Mouse (Mus musculus): ENCODE measurements at regions not wholly inside any gene's neighbourhood (a gene's known extent, or its start where the extent isn't known, plus 50 kb on each side); places are given as distances from the start of the nearest gene placed in this dataset.

- no peak for DNase-seq (ENCODE audit: low spot score)
Measured at GRCm38 (mm10) chr14:54185265-54185830, 68.6 kb downstream of the Dad1 start.

- no peak for DNase-seq (ENCODE audit: low spot score)
Measured at GRCm38 (mm10) chr14:54183873-54184272, 70.0 kb downstream of the Dad1 start.

DNA sequence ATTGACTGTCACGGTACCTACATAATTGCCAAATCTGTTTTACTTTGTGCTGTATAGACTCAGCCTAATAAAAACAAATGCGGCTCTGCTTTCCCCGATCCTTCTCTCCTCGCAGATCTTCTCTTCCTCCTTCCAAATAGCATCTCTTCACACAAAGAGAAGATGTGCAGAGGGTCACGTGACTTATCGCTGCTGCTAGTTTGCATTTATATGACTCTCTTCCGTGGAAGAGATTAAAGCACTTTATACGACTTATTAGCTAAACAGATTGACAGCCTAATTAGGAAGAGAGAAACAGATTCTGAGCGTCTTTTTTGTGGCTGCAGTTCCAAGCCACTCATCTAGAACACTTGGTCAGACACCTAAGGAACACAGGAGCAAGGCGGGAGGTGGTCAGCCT lies 71.1 kb downstream of the Dad1 start:
- DNase-seq (ENCODE audit: low spot score) = no peak

DNA sequence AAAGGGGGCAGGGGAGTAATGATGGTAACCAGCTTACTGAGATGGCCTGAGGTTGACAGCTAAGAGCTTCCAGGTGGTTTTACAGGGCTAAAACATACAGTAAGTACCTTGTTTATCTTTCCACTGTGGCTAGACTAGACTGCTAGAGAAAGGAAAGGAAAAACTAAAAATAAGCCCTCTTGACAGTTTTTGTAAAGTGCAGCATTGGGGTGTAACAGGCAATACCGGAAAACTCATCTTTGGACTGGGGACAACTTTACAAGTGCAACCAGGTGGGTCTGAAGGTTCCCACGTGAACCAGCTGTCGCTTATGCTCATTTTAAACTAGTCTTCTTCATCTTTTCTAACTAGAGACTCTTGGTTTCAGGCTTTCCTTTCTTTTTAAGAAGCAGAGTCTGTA lies 72.6 kb downstream of the Dad1 start:
- DNase-seq (ENCODE audit: low spot score) = no peak

DNA sequence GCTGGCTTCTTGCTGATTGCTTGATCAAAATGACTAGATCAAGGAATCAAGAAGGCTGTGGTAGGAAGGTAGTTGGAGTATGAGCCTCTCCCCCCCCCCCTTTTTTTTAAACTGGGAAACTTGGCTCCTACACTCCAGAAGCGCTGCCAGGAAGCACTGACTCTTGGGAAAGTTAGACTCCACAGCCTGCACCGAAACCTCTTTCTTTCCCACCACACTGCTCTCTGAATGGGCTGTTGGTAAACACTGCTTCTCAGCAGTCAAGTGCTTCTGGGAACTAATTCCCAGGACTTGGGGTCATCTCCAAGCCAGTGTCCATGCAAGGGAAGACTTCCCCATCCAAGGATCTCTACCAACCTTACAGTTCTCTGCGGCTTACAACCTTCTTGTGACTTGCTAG lies 73.2 kb downstream of the Dad1 start:
- no peak for DNase-seq (ENCODE audit: low spot score)

DNA sequence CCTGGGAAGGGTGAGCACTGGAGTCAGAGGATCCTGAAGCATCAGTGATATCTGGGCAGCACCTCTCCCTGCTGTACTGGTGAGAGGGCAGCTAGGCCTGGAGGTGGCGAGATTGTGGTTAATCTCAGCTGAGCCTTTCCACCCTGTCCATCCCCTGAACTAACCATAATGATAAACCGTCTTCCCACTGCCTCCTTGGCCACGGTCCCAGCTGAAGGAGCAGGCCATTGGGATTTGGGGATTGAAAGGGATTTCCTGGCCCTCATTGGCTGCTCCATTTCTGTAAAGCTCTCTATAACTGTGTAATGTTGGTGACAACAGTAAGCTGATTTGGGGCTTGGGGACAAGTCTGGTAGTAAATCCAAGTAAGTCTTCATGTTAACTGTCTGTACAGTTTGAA lies 73.6 kb downstream of the Dad1 start:
- no peak for DNase-seq (ENCODE audit: low spot score)

DNA sequence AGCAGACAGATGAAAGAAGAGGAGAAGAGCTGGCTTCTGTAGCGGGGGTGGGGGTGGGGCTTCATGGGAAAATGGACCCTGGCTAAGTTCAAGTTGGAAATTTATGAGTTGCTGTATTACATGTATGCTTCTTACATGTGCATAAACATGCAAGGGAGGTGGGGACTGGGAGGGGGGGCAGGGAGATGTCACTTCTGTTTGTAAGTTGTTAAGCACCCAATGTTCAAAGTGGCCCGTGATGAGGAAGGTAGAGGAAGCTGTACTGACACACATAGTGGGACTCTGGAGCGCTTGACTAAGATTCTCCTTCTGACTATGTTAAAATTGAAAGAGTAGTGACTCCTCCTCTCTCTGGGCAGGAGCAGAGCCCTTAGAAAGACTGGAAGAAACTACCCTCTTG lies 75.0 kb downstream of the Dad1 start:
- no peak for DNase-seq (ENCODE audit: low spot score)

- DNase-seq (ENCODE audit: low spot score) = no peak
Measured at GRCm38 (mm10) chr14:54176469-54176868, 77.4 kb downstream of the Dad1 start.

- DNase-seq (ENCODE audit: low spot score) = no peak
Measured at GRCm38 (mm10) chr14:54175476-54175875, 78.4 kb downstream of the Dad1 start.

- DNase-seq (ENCODE audit: low spot score) = no peak
Measured at GRCm38 (mm10) chr14:54173316-54173715, 80.6 kb downstream of the Dad1 start.

DNA sequence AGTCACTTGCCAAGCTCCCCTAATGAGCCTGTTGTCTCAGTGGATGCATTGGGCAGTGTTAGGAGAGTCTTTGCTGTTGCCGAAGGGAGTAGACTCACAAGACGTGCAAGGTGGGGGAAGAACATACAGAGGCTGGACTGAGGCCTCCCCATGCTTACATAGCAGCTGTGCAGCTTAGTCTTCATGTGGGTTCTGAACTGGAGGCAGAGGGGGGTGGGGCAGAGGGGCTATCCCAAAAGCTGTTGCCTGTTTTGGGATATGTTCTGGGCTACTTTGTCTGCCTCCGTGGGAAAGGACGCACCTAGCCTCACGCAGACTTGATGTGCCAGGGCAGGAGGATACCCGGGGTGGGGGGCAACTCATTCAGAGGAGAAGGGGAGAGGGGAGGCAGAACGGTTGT lies 84.7 kb downstream of the Dad1 start:
- no peak for DNase-seq (ENCODE audit: low spot score)

- no peak for DNase-seq (ENCODE audit: low spot score)
Measured at GRCm38 (mm10) chr14:54168414-54168931, 85.4 kb downstream of the Dad1 start.

DNA sequence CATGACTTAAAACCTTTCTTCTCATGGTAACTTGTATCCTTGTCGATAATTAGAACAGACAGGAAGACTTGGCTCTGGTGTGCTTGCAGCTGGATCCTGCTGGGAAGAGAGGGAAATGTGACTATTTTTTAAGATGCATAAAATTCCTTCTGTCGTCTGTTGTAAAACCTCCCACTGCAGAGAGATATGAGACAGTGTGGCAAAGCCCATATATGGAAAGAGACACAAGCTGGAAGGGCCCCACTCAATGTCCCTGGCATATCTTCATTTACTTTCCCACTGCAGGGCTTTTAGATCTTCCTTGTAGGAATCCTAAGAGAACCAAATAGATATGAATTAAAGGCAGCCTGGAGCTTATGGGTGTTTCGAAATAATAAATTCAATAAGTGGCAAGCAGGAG lies 87.8 kb downstream of the Dad1 start:
- DNase-seq (ENCODE audit: low spot score) = no peak

- no peak for DNase-seq (ENCODE audit: low spot score)
Measured at GRCm38 (mm10) chr14:54164874-54165273, 89.0 kb downstream of the Dad1 start.

DNA sequence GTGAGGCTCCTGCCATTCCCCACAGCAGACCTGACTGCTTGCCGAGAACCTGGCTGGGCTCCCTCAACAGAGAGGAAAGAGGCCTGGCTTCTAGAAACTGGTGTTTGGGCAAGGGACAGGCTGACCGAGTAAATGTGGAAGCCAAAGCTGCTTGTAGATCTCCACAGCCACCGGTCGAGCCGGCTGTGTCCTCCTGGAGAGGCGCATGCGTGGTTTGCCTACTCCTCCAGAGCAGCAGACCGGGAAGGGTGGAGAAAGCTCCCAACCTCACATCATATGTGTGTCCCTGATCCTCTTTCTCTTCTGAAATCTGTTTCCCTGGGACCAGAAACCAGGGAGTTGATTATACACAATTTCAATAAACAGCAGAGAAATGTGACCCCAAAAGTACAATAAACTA lies 92.0 kb downstream of the Dad1 start:
- DNase-seq (ENCODE audit: low spot score) = no peak

- no peak for DNase-seq (ENCODE audit: low spot score)
Measured at GRCm38 (mm10) chr14:54161206-54161605, 92.7 kb downstream of the Dad1 start.

- DNase-seq (ENCODE audit: low spot score) = no peak
Measured at GRCm38 (mm10) chr14:54159816-54160215, 94.1 kb downstream of the Dad1 start.

DNA sequence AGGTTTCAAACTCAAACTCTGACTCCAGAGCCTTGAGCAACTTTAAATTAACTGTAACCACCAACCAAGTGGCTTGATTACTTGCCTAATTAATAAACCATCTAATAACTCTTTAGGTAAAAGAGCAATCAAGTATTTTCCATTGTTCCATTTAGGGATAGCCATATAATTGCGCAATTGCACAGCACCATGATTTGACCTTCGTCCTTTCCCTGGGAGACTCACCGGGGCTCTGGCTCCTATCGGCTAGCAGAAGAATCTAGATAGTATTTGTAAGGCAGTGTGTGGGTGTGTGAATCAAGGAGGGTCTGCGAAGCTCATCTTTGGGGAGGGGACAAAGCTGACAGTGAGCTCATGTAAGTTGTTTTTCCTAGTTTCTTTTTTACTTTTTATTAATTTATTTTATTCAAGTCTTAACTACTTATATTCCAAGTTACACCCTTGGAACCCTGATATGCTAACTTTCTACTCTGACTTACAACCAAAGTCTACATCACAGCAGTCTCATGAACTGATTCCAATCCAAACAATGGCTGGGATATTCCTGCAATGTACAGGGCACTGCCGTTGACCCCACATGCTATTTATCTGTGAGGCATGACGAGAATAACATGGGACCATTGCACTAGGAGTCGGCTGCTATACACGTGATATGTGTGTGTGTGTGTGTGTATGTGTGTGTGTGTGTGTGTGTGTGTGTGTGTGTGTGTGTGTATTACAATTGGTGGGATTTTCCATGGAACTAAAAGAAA lies 95.5 kb downstream of the Dad1 start:
- no peak for DNase-seq (ENCODE audit: low spot score)

GRCm38 (mm10) chr14:54156536-54156935 lies 97.4 kb downstream of the Dad1 start:
- DNase-seq (ENCODE audit: low spot score) = no peak

- peak; percentile 68 for DNase-seq (ENCODE audit: low spot score)
Measured at GRCm38 (mm10) chr14:54152485-54153235, 101.2 kb downstream of the Dad1 start.

- DNase-seq (ENCODE audit: low spot score) = no peak
Measured at GRCm38 (mm10) chr14:54151921-54152320, 102.0 kb downstream of the Dad1 start.

GRCm38 (mm10) chr14:54151272-54151671 lies 102.6 kb downstream of the Dad1 start:
- no peak for DNase-seq (ENCODE audit: low spot score)

DNA sequence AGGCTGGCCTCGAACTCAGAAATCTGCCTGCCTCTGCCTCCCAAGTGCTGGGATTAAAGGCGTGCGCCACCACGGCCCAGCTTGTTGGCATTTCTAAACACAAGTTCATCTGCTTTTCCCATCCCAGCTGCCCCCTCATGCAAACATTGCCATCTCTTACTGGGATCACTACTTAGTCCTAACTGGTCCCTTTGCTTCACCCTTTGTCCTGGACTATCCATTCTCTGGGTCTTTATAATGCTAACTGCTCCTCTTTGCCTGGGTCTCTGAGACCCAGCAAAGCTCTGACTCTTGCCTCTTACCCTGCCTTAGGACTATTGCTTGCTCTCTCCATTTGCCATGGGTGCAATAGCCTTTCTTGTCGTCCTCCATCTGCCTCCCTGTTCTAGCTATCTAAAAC lies 103.7 kb downstream of the Dad1 start:
- DNase-seq (ENCODE audit: low spot score) = no peak
